Mouse (Mus musculus): ENCODE data around the gene Pld2. TPM values are rescaled to one million over a fixed set of nuclear protein-coding genes. Genes with fewer than 3 reads are reported as not detected.
"Not testable (repeated sequence)": the region's sequence is repeated elsewhere in the genome, so short reads cannot be mapped to it uniquely, and the experiment has no call there.

Gene Pld2
- 10 to 100 TPM; 16.2 to 18.9 TPM for total RNA-seq (2021)

- peak; percentile 68 to 71 for DNase-seq (ENCODE audit: extremely low spot score in 1 of 2, low spot score in 1 of 2)
These were observed at the start of gene Pld2 for GRCm38 (mm10) chr11:70539877-70540587. TSS of gene Pld2 (plus strand) at chr11:70540064.

- no peak for DNase-seq (ENCODE audit: extremely low spot score in 1 of 2, low spot score in 1 of 2)
These were observed 40.0 kb upstream of the Pld2 start for GRCm38 (mm10) chr11:70499566-70500475.

GRCm38 (mm10) chr11:70500476-70500812 lies 39.4 kb upstream of the Pld2 start:
- DNase-seq (ENCODE audit: extremely low spot score in 1 of 2, low spot score in 1 of 2), result no peak

GRCm38 (mm10) chr11:70502018-70502417 lies 37.8 kb upstream of the Pld2 start:
- no peak for DNase-seq (ENCODE audit: extremely low spot score in 1 of 2, low spot score in 1 of 2)

- no peak for DNase-seq (ENCODE audit: extremely low spot score in 1 of 2, low spot score in 1 of 2)
These were observed 34.9 kb upstream of the Pld2 start, which contains the start of gene Tm4sf5 for GRCm38 (mm10) chr11:70504970-70505369. TSS of gene Tm4sf5 (plus strand) at chr11:70505244.

GRCm38 (mm10) chr11:70506385-70506784 lies 33.5 kb upstream of the Pld2 start:
- peak in 1 of 2 experiments; percentile 69 for DNase-seq (ENCODE audit: extremely low spot score in 1 of 2, low spot score in 1 of 2)

- no peak for DNase-seq (ENCODE audit: extremely low spot score in 1 of 2, low spot score in 1 of 2)
These were observed 32.8 kb upstream of the Pld2 start for GRCm38 (mm10) chr11:70506962-70507515.

GRCm38 (mm10) chr11:70509753-70510564 lies 29.9 kb upstream of the Pld2 start:
- DNase-seq (ENCODE audit: extremely low spot score in 1 of 2, low spot score in 1 of 2), result peak in 1 of 2 experiments; percentile 45

GRCm38 (mm10) chr11:70511242-70511641 lies 28.6 kb upstream of the Pld2 start:
- DNase-seq (ENCODE audit: extremely low spot score in 1 of 2, low spot score in 1 of 2), result no peak

- no peak for DNase-seq (ENCODE audit: extremely low spot score in 1 of 2, low spot score in 1 of 2)
These were observed 28.0 kb upstream of the Pld2 start for GRCm38 (mm10) chr11:70511825-70512224.

- no peak for DNase-seq (ENCODE audit: extremely low spot score in 1 of 2, low spot score in 1 of 2)
These were observed 27.0 kb upstream of the Pld2 start for GRCm38 (mm10) chr11:70512709-70513342.

- no peak for DNase-seq (ENCODE audit: extremely low spot score in 1 of 2, low spot score in 1 of 2)
These were observed 26.3 kb upstream of the Pld2 start for GRCm38 (mm10) chr11:70513520-70513919.

GRCm38 (mm10) chr11:70514288-70514687 lies 25.6 kb upstream of the Pld2 start, which contains the start of gene Vmo1:
TSS of gene Vmo1 (minus strand) at chr11:70514616.
- no peak for DNase-seq (ENCODE audit: extremely low spot score in 1 of 2, low spot score in 1 of 2)

GRCm38 (mm10) chr11:70516352-70516751 lies 23.5 kb upstream of the Pld2 start:
- DNase-seq (ENCODE audit: extremely low spot score in 1 of 2, low spot score in 1 of 2), result peak in 1 of 2 experiments; percentile 18

GRCm38 (mm10) chr11:70518436-70518835 lies 21.4 kb upstream of the Pld2 start:
- DNase-seq (ENCODE audit: extremely low spot score in 1 of 2, low spot score in 1 of 2), result no peak

- no peak for DNase-seq (ENCODE audit: extremely low spot score in 1 of 2, low spot score in 1 of 2)
These were observed 20.9 kb upstream of the Pld2 start, which contains the start of gene Gltpd2 for GRCm38 (mm10) chr11:70518923-70519322. TSS of gene Gltpd2 (plus strand) at chr11:70519196.

GRCm38 (mm10) chr11:70520178-70520769 lies 19.6 kb upstream of the Pld2 start:
- DNase-seq (ENCODE audit: extremely low spot score in 1 of 2, low spot score in 1 of 2), result peak in 1 of 2 experiments; percentile 22

GRCm38 (mm10) chr11:70523306-70523989 lies 16.4 kb upstream of the Pld2 start:
- not testable (repeated sequence) for DNase-seq (ENCODE audit: extremely low spot score in 1 of 2, low spot score in 1 of 2)

GRCm38 (mm10) chr11:70524782-70525181 lies 15.1 kb upstream of the Pld2 start:
- no peak for DNase-seq (ENCODE audit: extremely low spot score in 1 of 2, low spot score in 1 of 2)

Measured in layer of hippocampus, postnatal 25 days (tissue).